Mouse (Mus musculus) urinary bladder, postnatal 0 days (tissue): ENCODE results near the gene Castor2. TPM values are rescaled to one million over a fixed set of nuclear protein-coding genes. Genes with fewer than 3 reads are reported as not detected.

Experiments
- polyA plus RNA-seq: library from polyadenylated mRNA; unstranded; fragments of >200 nt; fragmentation: Nextera tagmentation; extraction: Ambion mirVana; gene quantifications from 2 replicates; pipeline ENCODE4 v1.2.1, GENCODE M21; 2015

Castor2 gene
- 3.0 and 3.5 TPM in 2 replicates for polyA plus RNA-seq

GRCm38 (mm10) chr5:134099496-134100211 is at the start of gene Castor2:
Castor2 (plus strand) TSS chr5:134099711.

GRCm38 (mm10) chr5:134176169-134176881 is 76.8 kb downstream of the Castor2 start, which contains the start of gene Rcc1l:
Rcc1l (minus strand) TSS chr5:134176774.

DNA sequence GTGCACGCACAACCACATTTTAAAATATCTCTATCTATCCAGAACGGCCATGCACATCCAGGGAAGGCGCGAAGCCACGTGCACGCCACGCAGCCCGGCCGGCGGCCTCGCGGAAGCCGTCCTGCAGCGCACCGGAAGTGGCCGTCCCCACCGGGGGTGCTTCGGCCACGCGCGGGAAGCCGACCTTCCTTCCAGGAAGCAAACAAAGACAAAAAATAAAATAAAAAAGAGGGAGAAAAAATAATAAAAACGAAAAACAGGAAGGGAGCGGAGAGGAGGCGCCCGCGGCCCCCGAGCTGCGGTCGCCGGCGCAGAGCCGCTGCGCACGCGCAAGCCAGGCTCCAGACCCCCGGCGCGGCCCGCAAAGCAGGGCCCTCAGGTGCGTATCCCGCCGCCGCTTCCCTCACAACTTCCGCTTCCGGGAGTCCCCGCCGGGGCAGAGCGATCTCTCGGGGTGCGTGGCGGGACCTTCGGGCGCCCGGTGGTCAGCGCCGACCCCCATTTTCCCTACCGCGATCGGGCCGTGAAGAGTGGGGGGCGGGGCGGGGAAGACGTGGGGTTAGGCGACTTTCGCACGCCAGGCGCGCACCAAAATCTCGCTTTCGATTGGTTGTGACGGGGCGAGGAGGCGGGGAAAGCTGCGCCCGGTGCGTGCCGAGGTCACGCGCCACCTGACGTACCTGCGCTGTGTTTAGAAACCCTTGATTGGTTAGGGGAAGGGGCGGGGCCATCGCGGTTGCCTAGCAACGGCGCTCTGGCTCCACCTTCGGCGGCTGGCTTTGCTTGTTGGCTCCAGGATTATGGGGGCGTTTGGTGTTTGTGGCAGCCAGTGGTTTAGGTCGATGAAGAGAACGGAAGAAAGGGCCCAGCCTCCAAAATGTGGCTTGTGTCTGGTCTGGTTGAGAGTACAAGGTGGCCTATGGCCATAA is 84.6 kb downstream of the Castor2 start, which contains the start of gene Gtf2ird2:
Gene Gtf2ird2, plus strand, starts transcription at position 140 of the 929 bp plus-strand sequence.

Other genes with a start within 250 kb of the Castor2 start
- 17.3 and 18.2 TPM in 2 replicates for gene Rcc1l, start 77.1 kb downstream of the Castor2 start, polyA plus RNA-seq
- gene Gtf2ird2, start 84.3 kb downstream of the Castor2 start, polyA plus RNA-seq, result 4.9 and 5.4 TPM in 2 replicates
- gene Ncf1, start 129.9 kb downstream of the Castor2 start, polyA plus RNA-seq, result 19.6 and 38.4 TPM in 2 replicates
- gene Gtf2i, start 215.0 kb downstream of the Castor2 start, polyA plus RNA-seq, result 71.0 and 84.1 TPM in 2 replicates